Mouse (Mus musculus): Measurements from ENCODE around the gene Ddc. TPM values are rescaled to one million over a fixed set of nuclear protein-coding genes. Genes with fewer than 3 reads are reported as not detected.

The Ddc gene
- polyA plus RNA-seq, 1 experiment = 0.19 TPM

GRCm38 (mm10) chr11:11841590-11841989 is 56.4 kb downstream of the Ddc start:
- Histone ChIP-seq H3K36me3 (ENCODE audit: control insufficient read depth, insufficient read depth, low read length) (no peaks in the 10 kb centered on the region), H3K4me1 (ENCODE audit: control insufficient read depth, insufficient read depth, low read length) (peaks cover 5% of the 10 kb centered on the region), H3K4me3 (ENCODE audit: control insufficient read depth, low read depth, low read length) (no peak overlapping the region), H3K27me3 (ENCODE audit: control insufficient read depth, insufficient read depth, low read length) (no peaks in the 10 kb centered on the region), H3K27ac (ENCODE audit: control insufficient read depth, insufficient read depth, low read depth, low read length) (no peak overlapping the region)
- TF ChIP-seq CTCF (IDR thresholded peaks at IDR 0.05; ENCODE audit: control insufficient read depth, insufficient read depth, insufficient replicate concordance, low read depth, low read length) = no peak
- TF ChIP-seq POLR2A (IDR thresholded peaks at IDR 0.05; ENCODE audit: control insufficient read depth, low read depth, low read length) = no peak

GRCm38 (mm10) chr11:11840746-11841145 is 57.2 kb downstream of the Ddc start:
- TF ChIP-seq POLR2A (IDR thresholded peaks at IDR 0.05; ENCODE audit: control insufficient read depth, low read depth, low read length) (no peak), CTCF (IDR thresholded peaks at IDR 0.05; ENCODE audit: control insufficient read depth, insufficient read depth, insufficient replicate concordance, low read depth, low read length) (no peak)
- Histone ChIP-seq H3K4me1 (ENCODE audit: control insufficient read depth, insufficient read depth, low read length) (peaks cover 7% of the 10 kb centered on the region), H3K36me3 (ENCODE audit: control insufficient read depth, insufficient read depth, low read length) (no peaks in the 10 kb centered on the region), H3K27me3 (ENCODE audit: control insufficient read depth, insufficient read depth, low read length) (0 out of 2 replicates have a peak, but pooled peaks cover 2% of the 10 kb centered on the region), H3K4me3 (ENCODE audit: control insufficient read depth, low read depth, low read length) (no peak overlapping the region), H3K27ac (ENCODE audit: control insufficient read depth, insufficient read depth, low read depth, low read length) (no peak overlapping the region)

GRCm38 (mm10) chr11:11839874-11840273 is 58.1 kb downstream of the Ddc start:
- Histone ChIP-seq H3K4me3 (ENCODE audit: control insufficient read depth, low read depth, low read length) (no peak overlapping the region), H3K27ac (ENCODE audit: control insufficient read depth, insufficient read depth, low read depth, low read length) (no peak overlapping the region), H3K4me1 (ENCODE audit: control insufficient read depth, insufficient read depth, low read length) (peaks cover 4% of the 10 kb centered on the region; the same call in 1 of the 2 replicates), H3K36me3 (ENCODE audit: control insufficient read depth, insufficient read depth, low read length) (no peaks in the 10 kb centered on the region), H3K27me3 (ENCODE audit: control insufficient read depth, insufficient read depth, low read length) (0 out of 2 replicates have a peak, but pooled peaks cover 2% of the 10 kb centered on the region)
- TF ChIP-seq CTCF (IDR thresholded peaks at IDR 0.05; ENCODE audit: control insufficient read depth, insufficient read depth, insufficient replicate concordance, low read depth, low read length) (no peak), POLR2A (IDR thresholded peaks at IDR 0.05; ENCODE audit: control insufficient read depth, low read depth, low read length) (no peak)

- no peak overlapping the region for H3K27ac ChIP-seq (ENCODE audit: control insufficient read depth, insufficient read depth, low read depth, low read length)
- TF ChIP-seq CTCF (IDR thresholded peaks at IDR 0.05; ENCODE audit: control insufficient read depth, insufficient read depth, insufficient replicate concordance, low read depth, low read length) (no peak), POLR2A (IDR thresholded peaks at IDR 0.05; ENCODE audit: control insufficient read depth, low read depth, low read length) (no peak)
- 0 out of 2 replicates have a peak, but pooled peaks cover 4% of the 10 kb centered on the region for H3K4me1 ChIP-seq (ENCODE audit: control insufficient read depth, insufficient read depth, low read length)
These were observed 60.6 kb downstream of the Ddc start for GRCm38 (mm10) chr11:11837384-11837783.

GRCm38 (mm10) chr11:11836713-11837370 is 61.1 kb downstream of the Ddc start:
- Histone ChIP-seq H3K36me3 (ENCODE audit: control insufficient read depth, insufficient read depth, low read length) (no peaks in the 10 kb centered on the region), H3K27me3 (ENCODE audit: control insufficient read depth, insufficient read depth, low read length) (0 out of 2 replicates have a peak, but pooled peaks cover 2% of the 10 kb centered on the region), H3K4me3 (ENCODE audit: control insufficient read depth, low read depth, low read length) (peak overlapping the region; percentile 35), H3K4me1 (ENCODE audit: control insufficient read depth, insufficient read depth, low read length) (0 out of 2 replicates have a peak, but pooled peaks cover 4% of the 10 kb centered on the region), H3K27ac (ENCODE audit: control insufficient read depth, insufficient read depth, low read depth, low read length) (peak overlapping the region; percentile 2; the same call in 1 of the 2 replicates)
- no peak for TF ChIP-seq POLR2A (IDR thresholded peaks at IDR 0.05; ENCODE audit: control insufficient read depth, low read depth, low read length)
- no peak for TF ChIP-seq CTCF (IDR thresholded peaks at IDR 0.05; ENCODE audit: control insufficient read depth, insufficient read depth, insufficient replicate concordance, low read depth, low read length)

More at GRCm38 (mm10) chr11:11837384-11837783, 60.6 kb downstream of the Ddc start:
- Histone ChIP-seq H3K4me3 (ENCODE audit: control insufficient read depth, low read depth, low read length) (no peak overlapping the region), H3K36me3 (ENCODE audit: control insufficient read depth, insufficient read depth, low read length) (no peaks in the 10 kb centered on the region), H3K27me3 (ENCODE audit: control insufficient read depth, insufficient read depth, low read length) (0 out of 2 replicates have a peak, but pooled peaks cover 2% of the 10 kb centered on the region)

- Histone ChIP-seq H3K4me1 (ENCODE audit: control insufficient read depth, insufficient read depth, low read length) (0 out of 2 replicates have a peak, but pooled peaks cover 4% of the 10 kb centered on the region), H3K4me3 (ENCODE audit: control insufficient read depth, low read depth, low read length) (no peak overlapping the region), H3K36me3 (ENCODE audit: control insufficient read depth, insufficient read depth, low read length) (no peaks in the 10 kb centered on the region), H3K27me3 (ENCODE audit: control insufficient read depth, insufficient read depth, low read length) (0 out of 2 replicates have a peak, but pooled peaks cover 2% of the 10 kb centered on the region), H3K27ac (ENCODE audit: control insufficient read depth, insufficient read depth, low read depth, low read length) (0 out of 2 replicates have a peak overlapping the region, but pooled peaks have one; percentile 26)
- TF ChIP-seq POLR2A (IDR thresholded peaks at IDR 0.05; ENCODE audit: control insufficient read depth, low read depth, low read length) = no peak
- TF ChIP-seq CTCF (IDR thresholded peaks at IDR 0.05; ENCODE audit: control insufficient read depth, insufficient read depth, insufficient replicate concordance, low read depth, low read length) = no peak
These were observed 61.7 kb downstream of the Ddc start for GRCm38 (mm10) chr11:11836262-11836661.

GRCm38 (mm10) chr11:11835791-11836190 is 62.2 kb downstream of the Ddc start:
- Histone ChIP-seq H3K36me3 (ENCODE audit: control insufficient read depth, insufficient read depth, low read length) (no peaks in the 10 kb centered on the region), H3K4me3 (ENCODE audit: control insufficient read depth, low read depth, low read length) (no peak overlapping the region), H3K27ac (ENCODE audit: control insufficient read depth, insufficient read depth, low read depth, low read length) (no peak overlapping the region), H3K4me1 (ENCODE audit: control insufficient read depth, insufficient read depth, low read length) (0 out of 2 replicates have a peak, but pooled peaks cover 4% of the 10 kb centered on the region), H3K27me3 (ENCODE audit: control insufficient read depth, insufficient read depth, low read length) (0 out of 2 replicates have a peak, but pooled peaks cover 2% of the 10 kb centered on the region)
- TF ChIP-seq CTCF (IDR thresholded peaks at IDR 0.05; ENCODE audit: control insufficient read depth, insufficient read depth, insufficient replicate concordance, low read depth, low read length) = no peak
- TF ChIP-seq POLR2A (IDR thresholded peaks at IDR 0.05; ENCODE audit: control insufficient read depth, low read depth, low read length) = no peak
